Mouse (Mus musculus) heart, postnatal 25 days (tissue): Measurements from ENCODE around the gene Strbp. TPM values are rescaled to one million over a fixed set of nuclear protein-coding genes. Genes with fewer than 3 reads are reported as not detected.
A peak's percentile ranks its signal among the peaks of the same experiment; 100 is the strongest.

Experiments used
- DNase-seq: peaks from one replicate; pipeline ENCODE4 v3.0.0; 2022; ENCODE audit warnings: low spot score
- intact Hi-C: fragments of 180-260 bp; cut with DNase I; formaldehyde crosslinking; loops from one replicate; pipeline ENCODE4 v1.15.1; 2025
- microRNA-seq: library from miRNA; unstranded; fragments of <30 nt; microRNA quantifications from one replicate; pipeline ENCODE4 v1.2.0, GENCODE M21; 2022
- total RNA-seq, 2 experiments: library from RNA; stranded (reverse); gene quantifications; 2 replicates each; pipeline ENCODE4 v1.2.3; 2021

The Strbp gene
- total RNA-seq, 2 experiments from 2014 or later: 19.1 to 20.0 TPM

DNA sequence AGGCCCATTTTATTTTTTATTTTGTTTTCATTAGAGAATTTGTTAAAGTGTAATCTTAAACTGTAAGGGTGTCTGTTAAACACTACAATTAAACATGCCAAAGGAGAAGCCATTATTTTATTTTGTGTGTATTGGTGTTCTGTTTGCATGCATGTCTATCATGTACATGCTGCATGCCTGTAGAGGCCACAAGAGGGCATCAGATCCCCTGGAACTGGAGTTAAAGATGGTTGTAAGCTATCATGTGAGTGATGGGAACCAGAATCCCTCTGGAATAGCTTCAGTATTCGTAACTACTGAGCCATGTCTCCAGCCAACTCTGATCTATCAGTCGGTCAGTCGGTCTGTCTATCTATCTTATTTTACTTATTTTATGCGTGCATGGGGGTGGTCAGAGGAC lies 243.0 kb downstream of the Strbp start:
- intact Hi-C loops: no loop called here
- DNase-seq: no peak

DNA sequence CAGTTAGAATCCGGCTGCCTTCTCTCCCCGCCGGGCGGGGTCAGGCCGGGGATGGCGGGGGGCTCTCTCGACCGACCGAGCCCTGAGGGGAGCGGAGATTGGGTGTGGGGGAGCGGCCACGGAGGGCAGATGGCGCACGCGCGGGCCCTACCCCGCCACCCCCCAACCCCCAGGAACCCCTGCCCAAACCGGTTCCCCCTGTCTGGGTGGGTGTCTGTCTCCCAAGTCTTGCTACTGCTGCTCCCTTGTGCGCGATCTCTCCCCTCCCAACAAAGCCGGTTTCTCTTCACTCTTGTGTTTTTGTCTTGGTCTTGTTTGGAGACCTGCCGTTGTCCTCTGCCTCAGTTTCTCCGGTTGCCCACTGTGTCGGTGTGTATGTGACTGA lies 251.3 kb downstream of the Strbp start:
- intact Hi-C loops: no loop called here

GRCm38 (mm10) chr2:37451667-37452375 lies 251.8 kb downstream of the Strbp start:
- intact Hi-C loops: no loop called here
- peak; percentile 90 for DNase-seq

More for the DNA sequence above, 251.3 kb downstream of the Strbp start:
- no peak for DNase-seq

GRCm38 (mm10) chr2:37442611-37443591 lies 260.8 kb downstream of the Strbp start, which contains the start of the genes Zbtb26, Zbtb6 and Rabgap1:
TSS of gene Zbtb26 (minus strand) at chr2:37443135.
TSS of gene Zbtb6 (minus strand) at chr2:37443171.
TSS of gene Rabgap1 (plus strand) at chr2:37443279.
- intact Hi-C loops: no loop called here

More at GRCm38 (mm10) chr2:37442611-37443591, 260.8 kb downstream of the Strbp start, which contains the start of the genes Zbtb26, Zbtb6 and Rabgap1:
- peak; percentile 93 for DNase-seq

Small RNAs within 50 kb of the gene (microRNA-seq; reads per million reads assigned to microRNA genes)
- gene Mir5128: not detected

Other genes with a start within 250 kb of the Strbp start
- gene Gpr21, start 187.5 kb downstream of the Strbp start, total RNA-seq: under 1 TPM; 0.53 to 0.62 TPM
- 1 to 10 TPM in 1 of 2 experiments, under 1 TPM in 1; 0.78 to 1.0 TPM for gene Crb2, start 72.4 kb upstream of the Strbp start, total RNA-seq